Mouse (Mus musculus): ENCODE results near the gene Sec23ip. TPM values are rescaled to one million over a fixed set of nuclear protein-coding genes. Genes with fewer than 3 reads are reported as not detected.

The Sec23ip gene
- polyA plus RNA-seq (2012; rRNA removed; ENCODE audit: low replicate concordance): 9.3 and 23.8 TPM in 2 replicates

GRCm38 (mm10) chr7:128744684-128745485, at the start of gene Sec23ip:
Gene Sec23ip (plus strand): TSS chr7:128744943.

DNA sequence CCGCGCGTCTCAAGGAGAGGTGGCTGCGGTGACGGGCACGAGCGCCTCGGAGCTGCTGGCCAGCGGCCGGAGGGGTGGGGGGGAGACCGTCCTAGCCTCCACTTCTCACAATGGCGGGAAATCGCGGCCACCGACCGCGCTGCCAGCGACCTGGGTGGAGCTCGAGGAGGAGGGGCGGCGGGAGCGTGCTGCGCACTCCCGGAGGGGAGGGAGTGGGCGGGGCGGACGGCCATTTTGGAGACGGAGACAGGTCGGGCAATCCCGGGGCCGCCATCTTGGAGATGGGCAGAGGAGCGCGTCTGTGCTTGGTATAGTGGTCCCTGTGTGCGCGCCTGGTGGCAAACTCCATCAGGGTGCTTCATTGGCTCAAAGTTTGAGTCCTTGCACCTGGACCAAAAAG, 4.4 kb upstream of the Sec23ip start, which contains the start of gene Mcmbp:
Gene Mcmbp, minus strand, starts transcription at position 162 of the 400 bp plus-strand sequence.

Other genes starting within 250 kb of the Sec23ip start
- gene Bag3, start 221.3 kb upstream of the Sec23ip start, polyA plus RNA-seq (2012; rRNA removed; ENCODE audit: low replicate concordance): 34.8 and 40.0 TPM in 2 replicates
- gene Inpp5f, start 133.6 kb upstream of the Sec23ip start, polyA plus RNA-seq (2012; rRNA removed; ENCODE audit: low replicate concordance): 1.6 and 2.0 TPM in 2 replicates
- gene Mcmbp, start 4.4 kb upstream of the Sec23ip start, polyA plus RNA-seq (2012; rRNA removed; ENCODE audit: low replicate concordance): 18.1 and 25.1 TPM in 2 replicates

Measured in duodenum, adult 2 months (tissue).